Mouse (Mus musculus): Measurements from ENCODE around the gene Was.
"Not testable (repeated sequence)": the region's sequence is repeated elsewhere in the genome, so short reads cannot be mapped to it uniquely, and the experiment has no call there.

Was gene

GRCm38 (mm10) chrX:8074430-8075014 lies 15.8 kb downstream of the Was start, which contains the start of gene Suv39h1:
Gene Suv39h1 (minus strand): TSS chrX:8074760.
- peak; percentile 88 to 95 for DNase-seq (ENCODE audit: low spot score in 2 of 2)

GRCm38 (mm10) chrX:8073881-8074429 lies 16.3 kb downstream of the Was start:
- peak; percentile 7 to 9 for DNase-seq (ENCODE audit: low spot score in 2 of 2)

- DNase-seq (ENCODE audit: low spot score in 2 of 2): no peak
Measured at GRCm38 (mm10) chrX:8069166-8069565, 21.1 kb downstream of the Was start.

GRCm38 (mm10) chrX:8051044-8051781 lies 39.1 kb downstream of the Was start:
- DNase-seq (ENCODE audit: low spot score in 2 of 2): not testable (repeated sequence)

- DNase-seq (ENCODE audit: low spot score in 2 of 2): no peak
Measured at GRCm38 (mm10) chrX:8033009-8033408, 57.3 kb downstream of the Was start.
